Mouse (Mus musculus): ENCODE data around the gene Nudt2.

- TF ChIP-seq CTCF (IDR thresholded peaks at IDR 0.05; ENCODE audit: borderline replicate concordance, control insufficient read depth, extremely low read depth, insufficient read depth, low read length, poor library complexity) (no peak), POLR2A (IDR thresholded peaks at IDR 0.05; ENCODE audit: control insufficient read depth, extremely low read depth, insufficient read depth, low read length, poor library complexity) (no peak)
These were observed 62.1 kb downstream of the Nudt2 start for GRCm38 (mm10) chr4:41527076-41527475.

Measured in thymus, adult 2 months (tissue).